Mouse (Mus musculus) lung, postnatal 0 days (tissue): ENCODE data around the gene Slc6a9. TPM values are rescaled to one million over a fixed set of nuclear protein-coding genes. Genes with fewer than 3 reads are reported as not detected.

Experiments used
- ATAC-seq: fragments of 200-750 bp; cut with Nextera tagmentation; 2 replicates; pipeline ENCODE4 v1.8.0; 2017; ENCODE audit warnings: moderate library complexity
- DNase-seq: peaks from one replicate; pipeline ENCODE4 v3.0.0-alpha.2; 2016; ENCODE audit warnings: low spot score
- H3K27ac ChIP-seq: fragments of 300-500 bp; sonication (generic); 2 replicates; pipeline ENCODE4 v1.5.1; 2014; ENCODE audit warnings: antibody characterized with exemption, mild to moderate bottlenecking, low read length, mixed read lengths
- H3K27me3 ChIP-seq: fragments of 300-500 bp; sonication (generic); replicated peaks from 2 replicates; pipeline ENCODE4 v1.6.1; 2014; ENCODE audit warnings: low read length, mixed read lengths; ENCODE audit not compliant: insufficient read depth
- H3K36me3 ChIP-seq: fragments of 300-500 bp; sonication (generic); 2 replicates; pipeline ENCODE4 v1.6.1; 2014; ENCODE audit warnings: low read length, mixed read lengths; ENCODE audit not compliant: insufficient read depth
- H3K4me1 ChIP-seq: fragments of 300-500 bp; sonication (generic); 2 replicates; pipeline ENCODE4 v1.6.1; 2014; ENCODE audit warnings: antibody characterized with exemption, low read depth, low read length, mixed read lengths; ENCODE audit not compliant: insufficient read depth
- H3K4me2 ChIP-seq: fragments of 300-500 bp; sonication (generic); replicated peaks from 2 replicates; pipeline ENCODE4 v1.6.1; 2014; ENCODE audit warnings: low read depth, mild to moderate bottlenecking, low read length, moderate library complexity, mixed read lengths
- H3K4me3 ChIP-seq: fragments of 300-500 bp; sonication (generic); 2 replicates; pipeline ENCODE4 v1.5.1; 2014; ENCODE audit warnings: low read depth, low read length
- H3K9ac ChIP-seq: fragments of 300-500 bp; sonication (generic); replicated peaks from 2 replicates; pipeline ENCODE4 v1.6.1; 2014; ENCODE audit warnings: low read depth, mild to moderate bottlenecking
- H3K9me3 ChIP-seq: fragments of 300-500 bp; sonication (generic); 2 replicates; pipeline ENCODE4 v1.6.1; 2016; ENCODE audit warnings: low read length, mixed read lengths
- CTCF ChIP-seq: IDR thresholded peaks from 2 replicates; pipeline ENCODE4 v1.5.1; 2016; ENCODE audit warnings: antibody characterized with exemption, mild to moderate bottlenecking
- EP300 ChIP-seq: IDR thresholded peaks from 2 replicates; pipeline ENCODE4 v1.6.1; 2016; ENCODE audit warnings: antibody characterized with exemption, mild to moderate bottlenecking, control low read depth
- WGBS: fragments of 180-500 bp; shearing (Covaris S2); extraction: QIAGEN DNeasy Blood & Tissue Kit; methylation state at CpG from one replicate; pipeline ENCODE4 v1.1.7; 2014; 5-methylcytosine and 5-hydroxymethylcytosine counted together
- polyA plus RNA-seq: library from polyadenylated mRNA; unstranded; fragments of >200 nt; fragmentation: Nextera tagmentation; extraction: Ambion mirVana; gene quantifications from 2 replicates; pipeline ENCODE4 v1.2.1, GENCODE M21; 2015

The Slc6a9 gene
- polyA plus RNA-seq, 1 experiment from 2014 or later = 19.1 TPM

DNA sequence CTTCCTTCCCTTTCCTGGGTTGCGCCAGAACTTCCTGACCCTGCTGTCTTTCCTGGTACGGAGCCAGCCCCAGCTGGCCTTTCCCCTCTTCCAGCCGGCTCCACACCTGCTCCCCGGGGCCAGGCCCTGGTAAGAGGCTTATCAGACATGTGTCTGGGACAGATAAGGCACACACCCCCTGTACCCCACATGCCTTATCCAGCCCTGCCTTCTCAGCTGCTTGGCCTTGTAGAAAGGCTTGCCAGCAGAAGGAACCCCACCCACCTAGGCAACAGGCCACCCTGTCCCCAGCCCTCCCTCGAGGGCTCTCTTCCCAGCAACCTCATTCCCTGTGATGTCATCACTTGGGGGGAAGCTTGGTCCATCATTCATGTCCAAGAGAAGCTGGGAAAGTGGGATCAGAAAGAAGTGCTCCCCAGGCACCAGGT lies 4.2 kb upstream of the Slc6a9 start:
- TF ChIP-seq CTCF (no peak), EP300 (0 out of 2 replicates have a peak, but pooled peaks have one; percentile 12)
- ATAC-seq = peak; percentile 60
- H3K4me3 ChIP-seq = no peak overlapping the region
- H3K9me3 ChIP-seq = no peaks in the 10 kb centered on the region
- DNase-seq = peak; percentile 68
- H3K27ac ChIP-seq = no peak overlapping the region
- H3K4me1 ChIP-seq = peaks cover 5% of the 10 kb centered on the region; the same call in 1 of the 2 replicates
- H3K9ac ChIP-seq = no peak overlapping the region
- 4% methylated on average over 5 of the region's 5 CpGs for WGBS
- peak overlapping the region; percentile 32 for H3K4me2 ChIP-seq
- 0 out of 2 replicates have a peak, but pooled peaks cover 3% of the 10 kb centered on the region for H3K27me3 ChIP-seq
- no peaks in the 10 kb centered on the region for H3K36me3 ChIP-seq

DNA sequence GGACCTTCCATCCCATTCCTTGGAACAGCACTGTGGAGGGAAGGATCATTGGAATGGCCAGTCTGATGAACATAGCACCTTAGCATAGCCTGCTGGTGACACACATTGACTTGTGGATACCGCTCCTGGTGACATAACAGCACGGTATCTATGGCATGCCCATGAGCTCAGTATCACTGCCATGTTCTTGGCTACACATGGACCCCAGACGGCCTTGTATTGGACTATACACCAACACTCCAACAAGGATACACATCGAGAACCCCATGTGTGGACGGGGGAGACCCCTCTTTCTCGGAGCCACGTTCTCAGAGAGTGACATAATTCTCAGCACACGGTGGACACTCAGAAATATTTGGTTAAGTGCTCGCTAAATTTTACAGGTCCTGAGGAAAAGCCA lies 3.5 kb upstream of the Slc6a9 start:
- Histone ChIP-seq H3K27me3 (0 out of 2 replicates have a peak, but pooled peaks cover 3% of the 10 kb centered on the region), H3K27ac (no peak overlapping the region), H3K9ac (no peak overlapping the region), H3K36me3 (no peaks in the 10 kb centered on the region), H3K9me3 (no peaks in the 10 kb centered on the region), H3K4me2 (no peak overlapping the region), H3K4me1 (peaks cover 5% of the 10 kb centered on the region; the same call in 1 of the 2 replicates), H3K4me3 (no peak overlapping the region)
- ATAC-seq (no peak), DNase-seq (no peak)
- WGBS = 88% methylated on average over 9 of the region's 9 CpGs
- no peak for TF ChIP-seq EP300
- TF ChIP-seq CTCF = no peak

DNA sequence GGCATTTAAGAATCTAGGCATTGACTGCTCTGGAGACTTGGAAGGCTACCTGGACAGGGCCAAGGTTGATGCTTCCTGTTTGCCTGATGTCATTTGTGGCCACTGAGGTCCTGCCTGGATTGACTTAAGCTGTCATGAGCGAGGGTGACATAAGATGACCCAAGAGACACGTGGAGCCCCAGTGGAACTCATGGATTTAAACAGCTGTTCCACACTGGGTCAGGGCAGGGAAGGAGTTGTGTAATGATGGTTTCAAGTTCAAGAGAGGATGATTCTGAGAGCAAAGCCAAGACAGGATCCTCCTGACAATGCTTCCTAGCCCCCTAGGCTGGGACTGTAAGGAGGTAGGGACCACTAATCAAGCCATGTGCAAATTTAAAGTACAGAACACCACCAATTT lies 2.8 kb upstream of the Slc6a9 start:
- WGBS = 62% methylated on average over 2 of the region's 2 CpGs
- TF ChIP-seq CTCF (no peak), EP300 (no peak)
- Histone ChIP-seq H3K27ac (no peak overlapping the region), H3K4me2 (no peak overlapping the region), H3K36me3 (no peaks in the 10 kb centered on the region), H3K27me3 (0 out of 2 replicates have a peak, but pooled peaks cover 2% of the 10 kb centered on the region), H3K4me3 (no peak overlapping the region), H3K9ac (no peak overlapping the region), H3K9me3 (no peaks in the 10 kb centered on the region), H3K4me1 (peaks cover 5% of the 10 kb centered on the region; the same call in 1 of the 2 replicates)
- ATAC-seq (no peak), DNase-seq (no peak)

DNA sequence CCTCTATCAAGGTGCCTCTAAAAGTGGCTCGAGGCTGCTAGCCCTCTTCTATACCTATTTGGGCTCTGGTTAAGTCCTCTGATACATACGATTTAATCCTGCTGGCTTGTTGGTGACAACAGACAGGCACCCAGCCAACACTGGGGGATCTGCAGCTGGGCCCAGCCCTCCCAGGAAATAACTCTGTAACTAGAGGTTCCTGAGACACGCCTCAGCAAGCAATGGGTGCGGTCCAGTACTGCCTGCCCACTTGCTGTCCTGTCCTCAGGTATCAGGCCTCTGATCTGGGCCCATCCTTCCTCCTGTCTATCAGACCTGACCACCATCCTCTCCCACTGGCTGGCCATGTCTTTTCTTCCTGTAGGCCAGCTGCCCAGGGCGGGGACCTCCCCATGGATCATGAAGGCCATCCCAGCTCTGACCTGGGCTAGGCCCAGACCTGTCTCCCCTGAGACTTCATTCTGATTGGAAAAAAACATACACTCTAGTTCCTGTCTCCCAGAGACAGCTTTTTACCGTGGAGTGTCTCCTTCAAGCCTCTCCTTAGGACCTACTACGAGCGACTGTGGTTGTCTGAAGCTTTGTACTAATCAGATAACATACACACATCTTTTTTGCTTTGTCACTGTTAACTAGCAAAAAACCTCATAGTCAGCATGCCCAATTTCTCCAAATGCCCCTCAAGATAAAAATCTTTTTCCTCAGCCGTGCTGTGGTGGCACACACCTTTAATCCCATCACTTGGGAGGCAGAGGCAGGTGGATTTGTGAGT lies 2.2 kb upstream of the Slc6a9 start:
- 65% methylated on average over 9 of the region's 9 CpGs for WGBS
- no peaks in the 10 kb centered on the region for H3K27me3 ChIP-seq
- H3K4me1 ChIP-seq = peaks cover 9% of the 10 kb centered on the region
- H3K4me2 ChIP-seq = no peak overlapping the region
- no peak overlapping the region for H3K27ac ChIP-seq
- no peaks in the 10 kb centered on the region for H3K9me3 ChIP-seq
- H3K9ac ChIP-seq = peak overlapping the region; percentile 2; the same call in 1 of the 2 replicates
- no peaks in the 10 kb centered on the region for H3K36me3 ChIP-seq
- TF ChIP-seq EP300 (no peak), CTCF (no peak)
- H3K4me3 ChIP-seq = no peak overlapping the region
- DNase-seq (no peak), ATAC-seq (no peak)

DNA sequence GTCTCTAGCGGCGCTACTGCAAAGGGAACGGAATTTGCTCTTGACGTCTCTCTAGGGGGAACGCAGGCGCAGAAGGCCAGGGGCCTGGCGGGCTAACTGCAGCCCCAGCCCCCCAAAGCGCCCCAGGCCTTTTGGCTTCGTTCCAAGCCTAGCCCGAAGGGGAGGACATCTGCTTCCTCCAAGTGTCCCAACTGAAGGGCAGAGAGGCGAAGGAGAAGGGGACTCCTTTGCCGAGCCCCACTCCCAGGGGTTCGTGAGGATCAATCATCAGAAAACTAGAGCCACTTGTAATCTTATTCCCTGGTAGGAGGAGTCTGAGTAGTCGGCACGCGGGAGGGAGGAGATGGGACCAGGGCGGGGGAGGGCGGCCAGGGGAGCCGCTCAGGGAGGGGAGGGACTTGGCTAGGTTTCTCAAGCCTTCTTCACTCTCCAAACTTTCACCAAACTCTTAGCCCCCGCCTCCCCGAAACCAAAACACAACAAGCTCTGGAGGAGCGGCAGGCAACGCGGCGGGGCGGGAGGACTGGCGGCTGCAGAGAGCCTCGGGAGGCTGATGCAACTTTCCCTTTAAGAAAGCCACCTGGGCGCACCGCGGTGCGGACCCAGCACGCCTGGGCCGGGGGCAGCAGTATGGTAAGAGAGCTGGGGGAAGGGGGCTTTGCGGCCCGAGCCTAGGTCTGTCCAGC lies 682 bp downstream of the Slc6a9 start:
- peaks cover 15% of the 10 kb centered on the region for H3K4me1 ChIP-seq
- ATAC-seq (peak; percentile 48), DNase-seq (peak; percentile 93)
- no peaks in the 10 kb centered on the region for H3K36me3 ChIP-seq
- TF ChIP-seq EP300 (no peak), CTCF (no peak)
- H3K27me3 ChIP-seq = no peaks in the 10 kb centered on the region
- peak overlapping the region; percentile 99 for H3K4me2 ChIP-seq
- H3K27ac ChIP-seq = peak overlapping the region; percentile 89
- 2% methylated on average over 36 of the region's 36 CpGs for WGBS
- peak overlapping the region; percentile 76 for H3K9ac ChIP-seq
- no peaks in the 10 kb centered on the region for H3K9me3 ChIP-seq
- H3K4me3 ChIP-seq = peak overlapping the region; percentile 79

DNA sequence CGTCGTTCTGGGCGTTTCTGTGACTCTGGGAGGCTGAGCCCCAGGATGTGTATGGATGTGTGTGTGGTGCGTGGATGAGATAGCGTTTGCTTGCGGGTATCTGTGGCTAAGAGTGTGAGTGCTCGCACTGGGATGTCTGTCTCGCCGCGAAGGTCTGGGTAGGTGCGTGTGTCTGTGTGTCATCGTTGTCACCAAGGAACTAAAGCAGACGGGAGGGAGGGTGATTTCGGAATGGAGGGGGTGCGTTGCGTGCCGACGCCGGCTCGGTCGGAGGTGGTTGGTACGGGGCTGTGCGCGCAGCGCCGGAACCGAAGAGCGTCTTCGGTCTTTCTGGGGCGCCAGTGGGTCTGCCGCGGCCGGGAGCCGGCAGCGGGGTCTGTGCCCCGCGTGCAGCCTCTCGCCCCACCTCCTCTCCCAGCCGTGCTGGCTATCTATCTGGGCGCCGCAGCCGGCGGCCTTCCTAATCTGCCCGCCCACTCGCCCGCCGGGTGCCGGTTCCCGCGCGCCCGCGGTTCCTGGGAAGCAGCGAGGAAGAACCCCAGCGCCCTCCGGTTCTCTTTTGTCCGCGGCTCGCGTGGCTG lies 1.3 kb downstream of the Slc6a9 start:
- no peaks in the 10 kb centered on the region for H3K9me3 ChIP-seq
- H3K27me3 ChIP-seq = no peaks in the 10 kb centered on the region
- peak overlapping the region; percentile 76 for H3K9ac ChIP-seq
- H3K36me3 ChIP-seq = no peaks in the 10 kb centered on the region
- TF ChIP-seq EP300 (no peak), CTCF (no peak)
- WGBS = 1% methylated on average over 56 of the region's 60 CpGs
- peak overlapping the region; percentile 89 for H3K27ac ChIP-seq
- H3K4me1 ChIP-seq = peaks cover 19% of the 10 kb centered on the region
- peak; percentile 36 for DNase-seq
- peak overlapping the region; percentile 79 for H3K4me3 ChIP-seq
- peak; percentile 16 for ATAC-seq
- peak overlapping the region; percentile 99 for H3K4me2 ChIP-seq
